In the genomic region with DNA sequence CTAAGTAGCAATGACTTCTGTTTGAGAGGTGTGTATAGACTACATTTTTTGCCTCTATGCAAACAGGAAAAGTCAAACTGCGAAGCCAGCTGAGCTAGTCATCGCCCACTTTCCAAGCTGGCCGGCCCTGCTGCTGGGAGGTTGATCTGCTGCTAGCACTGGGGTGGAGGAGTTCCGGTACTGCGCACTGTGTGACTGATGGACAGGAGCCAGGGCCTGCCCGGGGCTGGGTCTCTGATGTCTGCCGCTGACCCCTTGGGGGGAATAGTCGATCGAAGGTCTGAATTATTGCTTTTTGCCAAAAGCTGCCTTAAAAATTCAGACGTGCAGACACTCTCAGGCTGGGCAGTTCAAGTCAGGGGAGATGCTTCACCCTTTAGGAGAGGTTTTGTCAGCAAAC, we compare ENCODE assay signal across 25 mouse cellular contexts. TPM values are rescaled to one million over a fixed set of nuclear protein-coding genes. Genes with fewer than 3 reads are reported as not detected.
"Had no signal": no experiment of that assay in that cellular context is flagged by ENCODE, and none has a peak within 500 bp of the region (broad histone marks: within the 10 kb centered on the region; RNA-seq: fewer than 3 reads in every experiment).

No protein-coding gene starts in this region.

- H3K27me3 ChIP-seq: heart, embryonic 13.5 days; heart, embryonic 15.5 days; hindbrain, embryonic 12.5 days; intestine, embryonic 15.5 days; limb, embryonic 12.5 days had no signal

- H3K4me2 ChIP-seq: heart, embryonic 11.5 days; heart, embryonic 13.5 days; heart, embryonic 15.5 days; hindbrain, embryonic 12.5 days; hindbrain, embryonic 14.5 days; intestine, embryonic 15.5 days; limb, embryonic 12.5 days; liver, embryonic 11.5 days had no signal

- H3K9ac ChIP-seq: heart, embryonic 13.5 days; heart, embryonic 15.5 days; hindbrain, embryonic 12.5 days; hindbrain, embryonic 14.5 days; intestine, embryonic 15.5 days; limb, embryonic 12.5 days had no signal

- H3K36me3 ChIP-seq: heart, embryonic 13.5 days; heart, embryonic 15.5 days; hindbrain, embryonic 10.5 days; hindbrain, embryonic 12.5 days; intestine, embryonic 15.5 days; limb, embryonic 10.5 days; limb, embryonic 12.5 days had no signal

- DNase-seq: gastrocnemius, adult 2 months; gastrocnemius, postnatal 10 days; gastrocnemius, postnatal 25 days; heart, postnatal 4 days; kidney, adult 18-20 months; kidney, adult 8-10 months; kidney, postnatal 10 days; kidney, postnatal 25 days; kidney, postnatal 4 days; liver had no signal

- H3K4me3 ChIP-seq: gastrocnemius, adult 2 months; heart, embryonic 13.5 days; heart, embryonic 15.5 days; hindbrain, embryonic 10.5 days; hindbrain, embryonic 12.5 days; intestine, embryonic 15.5 days; layer of hippocampus, adult 2 months; limb, embryonic 10.5 days; limb, embryonic 12.5 days had no signal

- H3K9me3 ChIP-seq: heart, embryonic 13.5 days; heart, embryonic 15.5 days; hindbrain, embryonic 10.5 days; hindbrain, embryonic 12.5 days; intestine, embryonic 15.5 days; limb, embryonic 10.5 days; limb, embryonic 12.5 days had no signal

- ATAC-seq: hindbrain, embryonic 16.5 days; inflammation-experienced regulatory T-cells, adult 6 months; intestine, embryonic 15.5 days; intestine, postnatal 0 days had no signal

- H3K4me1 ChIP-seq: heart, embryonic 13.5 days; heart, embryonic 15.5 days; intestine, embryonic 15.5 days had no signal

- H3K27ac ChIP-seq: gastrocnemius, adult 2 months; heart, embryonic 13.5 days; heart, embryonic 15.5 days; hindbrain, embryonic 10.5 days; hindbrain, embryonic 12.5 days; hindbrain, embryonic 14.5 days; intestine, embryonic 15.5 days; layer of hippocampus, adult 2 months; limb, embryonic 10.5 days; limb, embryonic 12.5 days had no signal

RNA-seq across cellular contexts. Expression of a gene that starts 47.1 kb away (rescaled TPM):
- total RNA-seq: granulocyte monocyte progenitor cell, adult 5-6 weeks had no signal
